Mouse (Mus musculus) small intestine, adult 2 months (tissue): ENCODE results near the gene Crot.

ENCODE experiments used
- CTCF ChIP-seq: fragments of 200-500 bp; IDR thresholded peaks from 2 replicates; pipeline ENCODE4 v1.5.1; 2012; ENCODE audit warnings: low read depth, mild to moderate bottlenecking, control low read depth, inconsistent platforms, low read length, moderate library complexity, mixed read lengths; ENCODE audit not compliant: insufficient replicate concordance, insufficient read length; ENCODE audit errors: extremely low read depth
- POLR2A ChIP-seq: fragments of 200-500 bp; IDR thresholded peaks from 2 replicates; pipeline ENCODE4 v1.6.1; 2012; ENCODE audit warnings: low read depth, mild to moderate bottlenecking, control low read depth, inconsistent platforms, low read length, moderate library complexity

DNA sequence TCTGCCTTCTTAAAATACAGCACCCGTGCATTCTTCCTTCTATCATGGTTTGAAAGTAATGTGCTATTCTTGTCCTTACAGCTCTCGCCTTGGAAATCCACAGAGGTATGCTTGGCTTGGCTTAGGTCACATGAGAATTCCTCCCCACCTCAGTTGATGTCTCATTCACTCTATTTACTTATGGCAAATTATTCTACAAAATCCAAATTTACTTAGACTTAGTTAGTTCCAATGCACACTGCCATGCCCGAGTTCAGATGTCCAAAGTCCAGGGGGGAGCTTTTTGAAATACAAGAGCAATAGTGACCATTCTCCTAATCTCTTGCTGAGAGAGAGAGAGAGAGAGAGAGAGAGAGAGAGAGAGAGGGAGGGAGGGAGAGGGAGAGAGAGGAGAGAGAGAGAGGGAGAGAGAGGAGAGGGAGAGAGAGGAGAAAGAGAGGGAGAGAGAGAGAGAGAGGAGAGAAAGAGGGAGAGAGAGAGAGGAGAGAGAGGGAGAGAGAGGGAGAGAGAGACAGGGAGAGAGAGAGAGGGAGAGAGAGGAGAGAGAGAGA, 43.6 kb upstream of the Crot start:
- TF ChIP-seq POLR2A (no peak), CTCF (no peak)
